Comparison of ENCODE assay signal across 9 mouse cellular contexts in the genomic region with DNA sequence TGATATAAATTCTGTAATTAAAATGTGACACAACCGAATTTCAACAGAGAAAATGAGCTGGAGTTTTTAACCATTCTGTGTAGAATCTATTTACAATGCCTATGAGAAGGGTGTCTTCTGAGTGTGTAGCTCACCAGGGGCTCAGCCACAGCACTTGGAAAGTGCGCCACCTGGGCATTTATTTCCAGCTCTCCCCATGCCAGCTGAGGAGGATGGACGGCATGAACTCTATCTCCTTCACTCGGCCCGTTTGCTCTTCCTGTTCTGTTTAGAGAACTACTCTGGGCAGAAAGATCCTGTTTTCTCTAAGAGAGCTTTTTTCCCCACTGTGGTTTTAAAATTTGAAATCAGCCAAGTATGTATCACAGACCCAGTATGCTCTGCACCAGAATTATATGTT. TPM values are rescaled to one million over a fixed set of nuclear protein-coding genes. Genes with fewer than 3 reads are reported as not detected.
DNase-seq lines count a peak whose midpoint lies in the region; ATAC-seq lines count a peak whose summit lies in the region.
"Had no signal": no experiment of that assay in that cellular context is flagged by ENCODE, and none has a peak within 500 bp of the region (broad histone marks: within the 10 kb centered on the region; RNA-seq: fewer than 3 reads in every experiment).

No protein-coding gene starts in this region.

- H3K27ac ChIP-seq in kidney, embryonic 14.5 days (ENCODE audit: low read depth, low read length), result no peak overlapping the region
- H3K27ac ChIP-seq in embryonic facial prominence, embryonic 13.5 days, result peak overlapping the region; percentile 11; the same call in 1 of the 2 replicates
- H3K27ac ChIP-seq in liver, embryonic 11.5 days (ENCODE audit: low read depth, low read length), result no peak overlapping the region
- H3K27ac ChIP-seq in intestine, embryonic 16.5 days (ENCODE audit: low read length), result no peak overlapping the region

- H3K36me3 ChIP-seq in kidney, embryonic 14.5 days (ENCODE audit: control insufficient read depth, insufficient read depth, low read length), result no peaks in the 10 kb centered on the region
- peaks cover 5% of the 10 kb centered on the region; the same call in 1 of the 2 replicates for H3K36me3 ChIP-seq in embryonic facial prominence, embryonic 13.5 days
- no peaks in the 10 kb centered on the region for H3K36me3 ChIP-seq in liver, embryonic 11.5 days (ENCODE audit: control insufficient read depth, insufficient read depth, low read length)
- no peaks in the 10 kb centered on the region for H3K36me3 ChIP-seq in intestine, embryonic 16.5 days (ENCODE audit: control insufficient read depth, insufficient read depth, low read length)

- H3K4me1 ChIP-seq in kidney, embryonic 14.5 days (ENCODE audit: control insufficient read depth, insufficient read depth, low read length), result peaks cover 16% of the 10 kb centered on the region; the same call in 1 of the 2 replicates
- H3K4me1 ChIP-seq in embryonic facial prominence, embryonic 13.5 days, result peaks cover 94% of the 10 kb centered on the region
- H3K4me1 ChIP-seq in liver, embryonic 11.5 days (replicated peaks; ENCODE audit: control insufficient read depth, insufficient read depth, low read length), result no peaks in the 10 kb centered on the region
- H3K4me1 ChIP-seq in intestine, embryonic 16.5 days (ENCODE audit: control insufficient read depth, insufficient read depth, low read length), result peaks cover 31% of the 10 kb centered on the region

- no peak overlapping the region for H3K9ac ChIP-seq in kidney, embryonic 14.5 days (ENCODE audit: low read depth, low read length)
- no peak overlapping the region; the same call in 1 of the 2 replicates for H3K9ac ChIP-seq in embryonic facial prominence, embryonic 13.5 days
- H3K9ac ChIP-seq in liver, embryonic 11.5 days (ENCODE audit: low read depth, low read length), result no peak overlapping the region
- H3K9ac ChIP-seq in intestine, embryonic 16.5 days (ENCODE audit: low read depth, low read length), result no peak overlapping the region

- no peak for ATAC-seq in kidney, embryonic 14.5 days (ENCODE audit: low FRiP score, low TSS enrichment)
- no peak for ATAC-seq in embryonic facial prominence, embryonic 13.5 days (ENCODE audit: insufficient number of reproducible peaks, insufficient read depth, low FRiP score, low TSS enrichment, low read depth)
- peak; percentile 35; the same call in 1 of the 2 replicates for ATAC-seq in granulocyte monocyte progenitor cell, adult 5-6 weeks (replicated peaks; ENCODE audit: poor library complexity, severe bottlenecking)
- ATAC-seq in megakaryocyte progenitor cell, adult 5-6 weeks (replicated peaks; ENCODE audit: poor library complexity), result peak; percentile 57
- ATAC-seq in liver, embryonic 11.5 days (replicated peaks; ENCODE audit: low FRiP score), result no peak
- ATAC-seq in intestine, embryonic 16.5 days, result no peak

- H3K27me3 ChIP-seq in kidney, embryonic 14.5 days (ENCODE audit: control insufficient read depth, insufficient read depth, low read length), result 0 out of 2 replicates have a peak, but pooled peaks cover 3% of the 10 kb centered on the region
- H3K27me3 ChIP-seq in embryonic facial prominence, embryonic 13.5 days, result no peaks in the 10 kb centered on the region
- 0 out of 2 replicates have a peak, but pooled peaks cover under 1% of the 10 kb centered on the region for H3K27me3 ChIP-seq in liver, embryonic 11.5 days (replicated peaks; ENCODE audit: control insufficient read depth, insufficient read depth, low read length)
- H3K27me3 ChIP-seq in intestine, embryonic 16.5 days (replicated peaks; ENCODE audit: control insufficient read depth, insufficient read depth, low read length), result no peaks in the 10 kb centered on the region

- peak overlapping the region; percentile 17; the same call in 1 of the 2 replicates for H3K4me2 ChIP-seq in kidney, embryonic 14.5 days (replicated peaks; ENCODE audit: low read depth, low read length)
- H3K4me2 ChIP-seq in embryonic facial prominence, embryonic 13.5 days, result peak overlapping the region; percentile 86
- no peak overlapping the region for H3K4me2 ChIP-seq in liver, embryonic 11.5 days
- no peak overlapping the region for H3K4me2 ChIP-seq in intestine, embryonic 16.5 days (ENCODE audit: low read depth, low read length)

- H3K4me3 ChIP-seq in kidney, embryonic 14.5 days (ENCODE audit: low read length), result no peak overlapping the region
- no peak overlapping the region for H3K4me3 ChIP-seq in embryonic facial prominence, embryonic 13.5 days
- no peak overlapping the region for H3K4me3 ChIP-seq in liver, embryonic 11.5 days (ENCODE audit: low read depth, low read length)
- no peak overlapping the region for H3K4me3 ChIP-seq in intestine, embryonic 16.5 days (ENCODE audit: low read length)

- no peak for DNase-seq in kidney, postnatal 25 days
- no peak for DNase-seq in liver, embryonic 11.5 days (ENCODE audit: low spot score)
- DNase-seq in urinary bladder, adult 2 months (ENCODE audit: low spot score), result no peak
- DNase-seq: lung, adult 2 months had no signal

- H3K9me3 ChIP-seq in kidney, embryonic 14.5 days (ENCODE audit: control insufficient read depth, low read length), result no peaks in the 10 kb centered on the region
- no peaks in the 10 kb centered on the region for H3K9me3 ChIP-seq in embryonic facial prominence, embryonic 13.5 days
- no peaks in the 10 kb centered on the region for H3K9me3 ChIP-seq in liver, embryonic 11.5 days (ENCODE audit: control insufficient read depth, low read length)
- no peaks in the 10 kb centered on the region for H3K9me3 ChIP-seq in intestine, embryonic 16.5 days (ENCODE audit: control insufficient read depth, low read length)

- WGBS in kidney, embryonic 14.5 days, result 54% methylated on average over 5 of the region's 5 CpGs
- 60% methylated on average over 5 of the region's 5 CpGs for WGBS in embryonic facial prominence, embryonic 13.5 days
- WGBS in liver, embryonic 11.5 days, result 51% methylated on average over 5 of the region's 5 CpGs
- 51% methylated on average over 5 of the region's 5 CpGs for WGBS in intestine, embryonic 16.5 days

RNA-seq across cellular contexts. Expression of a gene that starts 7.7 kb away (rescaled TPM):
- polyA plus RNA-seq in kidney, embryonic 14.5 days (2014; fragmentation: Nextera tagmentation; extraction: Ambion mirVana), result 26.3 and 34.1 TPM in 2 replicates
- polyA plus RNA-seq in embryonic facial prominence, embryonic 13.5 days (2015; fragmentation: Nextera tagmentation; extraction: Ambion mirVana), result 30.9 and 37.1 TPM in 2 replicates
- total RNA-seq in granulocyte monocyte progenitor cell, adult 5-6 weeks (2014; fragmentation: Nextera tagmentation), result not detected in 2 replicates
- 0.39 and 4.6 TPM in 2 replicates for total RNA-seq in granulocyte monocyte progenitor cell, adult 5-6 weeks (2017)
- total RNA-seq in megakaryocyte progenitor cell, adult 5-6 weeks (2015), result 0.15 and 0.35 TPM in 2 replicates
- total RNA-seq in megakaryocyte progenitor cell, adult 5-6 weeks (2017), result 0.24 and 0.50 TPM in 2 replicates
- polyA plus RNA-seq in liver, embryonic 11.5 days (2014; fragmentation: Nextera tagmentation; extraction: Ambion mirVana), result 7.6 and 8.0 TPM in 2 replicates
- polyA plus RNA-seq in intestine, embryonic 16.5 days (2015; fragmentation: Nextera tagmentation; extraction: Ambion mirVana), result 4.9 and 8.6 TPM in 2 replicates
- 27.6 and 30.5 TPM in 2 replicates for polyA plus RNA-seq in urinary bladder, adult 2 months (2012; rRNA removed)

RNA-seq across cellular contexts. Expression of a gene that starts 37.0 kb away (rescaled TPM):
- 150 and 183 TPM in 2 replicates for polyA plus RNA-seq in kidney, embryonic 14.5 days (2014; fragmentation: Nextera tagmentation; extraction: Ambion mirVana)
- 184 and 194 TPM in 2 replicates for polyA plus RNA-seq in embryonic facial prominence, embryonic 13.5 days (2015; fragmentation: Nextera tagmentation; extraction: Ambion mirVana)
- 91.7 and 107 TPM in 2 replicates for total RNA-seq in granulocyte monocyte progenitor cell, adult 5-6 weeks (2014; fragmentation: Nextera tagmentation)
- 126 and 127 TPM in 2 replicates for total RNA-seq in granulocyte monocyte progenitor cell, adult 5-6 weeks (2017)
- 85.5 and 96.3 TPM in 2 replicates for total RNA-seq in megakaryocyte progenitor cell, adult 5-6 weeks (2015)
- 97.6 and 140 TPM in 2 replicates for total RNA-seq in megakaryocyte progenitor cell, adult 5-6 weeks (2017)
- polyA plus RNA-seq in liver, embryonic 11.5 days (2014; fragmentation: Nextera tagmentation; extraction: Ambion mirVana), result 87.2 and 88.2 TPM in 2 replicates
- 66.3 and 68.9 TPM in 2 replicates for polyA plus RNA-seq in intestine, embryonic 16.5 days (2015; fragmentation: Nextera tagmentation; extraction: Ambion mirVana)
- 107 and 133 TPM in 2 replicates for polyA plus RNA-seq in urinary bladder, adult 2 months (2012; rRNA removed)

Comparison
In these comparisons a context has a peak if more than half of its experiments do, and no peak if none do; other contexts are left out.
1. ATAC-seq: peak in granulocyte monocyte progenitor cell, adult 5-6 weeks (single experiment) and megakaryocyte progenitor cell, adult 5-6 weeks (single experiment); none in kidney, embryonic 14.5 days (single experiment), embryonic facial prominence, embryonic 13.5 days (single experiment), liver, embryonic 11.5 days (single experiment) and intestine, embryonic 16.5 days (single experiment).
2. H3K4me2 ChIP-seq: peak in kidney, embryonic 14.5 days (single experiment) and embryonic facial prominence, embryonic 13.5 days (single experiment); none in liver, embryonic 11.5 days (single experiment) and intestine, embryonic 16.5 days (single experiment).